Mouse (Mus musculus) lung, postnatal 0 days (tissue): Measurements from ENCODE around the gene Crebzf.

Experiments used
- CTCF ChIP-seq: IDR thresholded peaks from 2 replicates; pipeline ENCODE4 v1.5.1; 2016; ENCODE audit warnings: antibody characterized with exemption, mild to moderate bottlenecking
- EP300 ChIP-seq: IDR thresholded peaks from 2 replicates; pipeline ENCODE4 v1.6.1; 2016; ENCODE audit warnings: antibody characterized with exemption, mild to moderate bottlenecking, control low read depth

DNA sequence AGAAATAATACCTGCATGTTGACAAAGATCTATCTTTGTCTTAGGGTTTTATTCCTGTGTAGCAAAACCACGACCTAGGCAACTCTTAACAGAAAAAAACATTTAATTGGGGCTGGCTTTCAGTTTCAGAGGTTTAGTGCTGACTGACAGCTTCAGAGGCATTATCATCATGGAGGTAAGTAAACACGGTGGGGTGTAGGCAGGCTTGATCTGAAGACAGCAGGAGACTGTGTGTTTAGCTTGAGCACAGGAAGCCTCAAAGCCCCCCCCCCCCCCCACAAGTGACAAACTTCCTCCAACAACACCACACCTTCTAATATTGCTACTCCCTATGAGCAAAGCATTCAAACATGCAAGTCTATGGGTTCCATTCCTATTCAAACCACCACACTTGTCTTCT is 31.0 kb downstream of the Crebzf start:
- no peak for TF ChIP-seq EP300
- TF ChIP-seq CTCF: no peak
